Mouse (Mus musculus): Measurements from ENCODE around the gene Pold1. TPM values are rescaled to one million over a fixed set of nuclear protein-coding genes. Genes with fewer than 3 reads are reported as not detected.

Gene Pold1
- polyA plus RNA-seq, 1 experiment from 2014 or later: 9.4 TPM

- H3K4me3 ChIP-seq (ENCODE audit: low read depth, low read length): no peak overlapping the region
- 62% methylated on average over 4 of the region's 4 CpGs for whole genome bisulfite sequencing
- no peak overlapping the region for H3K27ac ChIP-seq (ENCODE audit: low read depth, low read length)
- no peaks in the 10 kb centered on the region for H3K36me3 ChIP-seq (ENCODE audit: control insufficient read depth, insufficient read depth, low read length)
- no peaks in the 10 kb centered on the region for H3K9me3 ChIP-seq (ENCODE audit: control insufficient read depth, low read length)
- H3K9ac ChIP-seq (replicated peaks; ENCODE audit: low read depth, low read length): no peak overlapping the region
- H3K4me1 ChIP-seq (ENCODE audit: control insufficient read depth, insufficient read depth, low read length): no peaks in the 10 kb centered on the region
- ATAC-seq (ENCODE audit: low read depth): no peak
- no peaks in the 10 kb centered on the region for H3K27me3 ChIP-seq (ENCODE audit: control insufficient read depth, insufficient read depth, low read length)
- no peak overlapping the region for H3K4me2 ChIP-seq (ENCODE audit: low read depth, low read length)
These were observed 23.2 kb upstream of the Pold1 start for GRCm38 (mm10) chr7:44571811-44572210.

GRCm38 (mm10) chr7:44570989-44571388 lies 22.3 kb upstream of the Pold1 start:
- Histone ChIP-seq H3K27me3 (ENCODE audit: control insufficient read depth, insufficient read depth, low read length) (no peaks in the 10 kb centered on the region), H3K36me3 (ENCODE audit: control insufficient read depth, insufficient read depth, low read length) (no peaks in the 10 kb centered on the region), H3K9ac (replicated peaks; ENCODE audit: low read depth, low read length) (no peak overlapping the region), H3K4me2 (ENCODE audit: low read depth, low read length) (no peak overlapping the region), H3K9me3 (ENCODE audit: control insufficient read depth, low read length) (no peaks in the 10 kb centered on the region), H3K27ac (ENCODE audit: low read depth, low read length) (no peak overlapping the region), H3K4me1 (ENCODE audit: control insufficient read depth, insufficient read depth, low read length) (no peaks in the 10 kb centered on the region), H3K4me3 (ENCODE audit: low read depth, low read length) (no peak overlapping the region)
- no peak for ATAC-seq (ENCODE audit: low read depth)
- WGBS: 79% methylated on average over 6 of the region's 6 CpGs

GRCm38 (mm10) chr7:44568803-44569202 lies 20.2 kb upstream of the Pold1 start:
- Histone ChIP-seq H3K9me3 (ENCODE audit: control insufficient read depth, low read length) (no peaks in the 10 kb centered on the region), H3K27ac (ENCODE audit: low read depth, low read length) (no peak overlapping the region), H3K4me2 (ENCODE audit: low read depth, low read length) (no peak overlapping the region), H3K27me3 (ENCODE audit: control insufficient read depth, insufficient read depth, low read length) (no peaks in the 10 kb centered on the region), H3K4me3 (ENCODE audit: low read depth, low read length) (no peak overlapping the region), H3K9ac (replicated peaks; ENCODE audit: low read depth, low read length) (no peak overlapping the region), H3K4me1 (ENCODE audit: control insufficient read depth, insufficient read depth, low read length) (no peaks in the 10 kb centered on the region), H3K36me3 (ENCODE audit: control insufficient read depth, insufficient read depth, low read length) (no peaks in the 10 kb centered on the region)
- no peak for ATAC-seq (ENCODE audit: low read depth)
- 81% methylated on average over 9 of the region's 9 CpGs for WGBS

- H3K27me3 ChIP-seq (ENCODE audit: control insufficient read depth, insufficient read depth, low read length): no peaks in the 10 kb centered on the region
- no peak overlapping the region for H3K27ac ChIP-seq (ENCODE audit: low read depth, low read length)
- no peaks in the 10 kb centered on the region for H3K4me1 ChIP-seq (ENCODE audit: control insufficient read depth, insufficient read depth, low read length)
- no peak for ATAC-seq (ENCODE audit: low read depth)
- no peak overlapping the region for H3K9ac ChIP-seq (replicated peaks; ENCODE audit: low read depth, low read length)
- H3K4me2 ChIP-seq (ENCODE audit: low read depth, low read length): no peak overlapping the region
- WGBS: 69% methylated on average over 6 of the region's 6 CpGs
- H3K9me3 ChIP-seq (ENCODE audit: control insufficient read depth, low read length): no peaks in the 10 kb centered on the region
- no peaks in the 10 kb centered on the region for H3K36me3 ChIP-seq (ENCODE audit: control insufficient read depth, insufficient read depth, low read length)
- H3K4me3 ChIP-seq (ENCODE audit: low read depth, low read length): no peak overlapping the region
These were observed 16.8 kb upstream of the Pold1 start for GRCm38 (mm10) chr7:44565414-44565813.

- H3K9ac ChIP-seq (replicated peaks; ENCODE audit: low read depth, low read length): no peak overlapping the region
- WGBS: 84% methylated on average over 10 of the region's 10 CpGs
- H3K36me3 ChIP-seq (ENCODE audit: control insufficient read depth, insufficient read depth, low read length): no peaks in the 10 kb centered on the region
- H3K9me3 ChIP-seq (ENCODE audit: control insufficient read depth, low read length): no peaks in the 10 kb centered on the region
- H3K27ac ChIP-seq (ENCODE audit: low read depth, low read length): no peak overlapping the region
- no peak overlapping the region for H3K4me3 ChIP-seq (ENCODE audit: low read depth, low read length)
- no peaks in the 10 kb centered on the region for H3K27me3 ChIP-seq (ENCODE audit: control insufficient read depth, insufficient read depth, low read length)
- H3K4me2 ChIP-seq (ENCODE audit: low read depth, low read length): no peak overlapping the region
- no peak for ATAC-seq (ENCODE audit: low read depth)
- no peaks in the 10 kb centered on the region for H3K4me1 ChIP-seq (ENCODE audit: control insufficient read depth, insufficient read depth, low read length)
These were observed 15.8 kb upstream of the Pold1 start for GRCm38 (mm10) chr7:44564486-44564885.

GRCm38 (mm10) chr7:44563284-44563683 lies 14.6 kb upstream of the Pold1 start:
- Histone ChIP-seq H3K27ac (ENCODE audit: low read depth, low read length) (no peak overlapping the region), H3K9me3 (ENCODE audit: control insufficient read depth, low read length) (no peaks in the 10 kb centered on the region)
- 48% methylated on average over 8 of the region's 8 CpGs for WGBS

GRCm38 (mm10) chr7:44560435-44561400 lies 12.1 kb upstream of the Pold1 start:
- Histone ChIP-seq H3K9me3 (ENCODE audit: control insufficient read depth, low read length) (no peaks in the 10 kb centered on the region), H3K27me3 (ENCODE audit: control insufficient read depth, insufficient read depth, low read length) (no peaks in the 10 kb centered on the region), H3K4me1 (ENCODE audit: control insufficient read depth, insufficient read depth, low read length) (no peaks in the 10 kb centered on the region), H3K27ac (ENCODE audit: low read depth, low read length) (no peak overlapping the region), H3K9ac (replicated peaks; ENCODE audit: low read depth, low read length) (0 out of 2 replicates have a peak overlapping the region, but pooled peaks have one; percentile 21), H3K36me3 (ENCODE audit: control insufficient read depth, insufficient read depth, low read length) (no peaks in the 10 kb centered on the region), H3K4me2 (ENCODE audit: low read depth, low read length) (no peak overlapping the region), H3K4me3 (ENCODE audit: low read depth, low read length) (no peak overlapping the region)
- peak; percentile 85 for ATAC-seq (ENCODE audit: low read depth)
- WGBS: 52% methylated on average over 18 of the region's 18 CpGs

More at GRCm38 (mm10) chr7:44563284-44563683, 14.6 kb upstream of the Pold1 start:
- no peak overlapping the region for H3K4me3 ChIP-seq (ENCODE audit: low read depth, low read length)
- no peak for ATAC-seq (ENCODE audit: low read depth)
- no peaks in the 10 kb centered on the region for H3K36me3 ChIP-seq (ENCODE audit: control insufficient read depth, insufficient read depth, low read length)
- H3K9ac ChIP-seq (replicated peaks; ENCODE audit: low read depth, low read length): no peak overlapping the region
- H3K4me2 ChIP-seq (ENCODE audit: low read depth, low read length): no peak overlapping the region
- no peaks in the 10 kb centered on the region for H3K27me3 ChIP-seq (ENCODE audit: control insufficient read depth, insufficient read depth, low read length)
- no peaks in the 10 kb centered on the region for H3K4me1 ChIP-seq (ENCODE audit: control insufficient read depth, insufficient read depth, low read length)

- WGBS: 67% methylated on average over 2 of the region's 2 CpGs
- Histone ChIP-seq H3K36me3 (ENCODE audit: control insufficient read depth, insufficient read depth, low read length) (no peaks in the 10 kb centered on the region), H3K9ac (replicated peaks; ENCODE audit: low read depth, low read length) (no peak overlapping the region), H3K4me3 (ENCODE audit: low read depth, low read length) (no peak overlapping the region), H3K27me3 (ENCODE audit: control insufficient read depth, insufficient read depth, low read length) (no peaks in the 10 kb centered on the region), H3K4me2 (ENCODE audit: low read depth, low read length) (no peak overlapping the region), H3K9me3 (ENCODE audit: control insufficient read depth, low read length) (no peaks in the 10 kb centered on the region), H3K27ac (ENCODE audit: low read depth, low read length) (no peak overlapping the region), H3K4me1 (ENCODE audit: control insufficient read depth, insufficient read depth, low read length) (peaks cover 7% of the 10 kb centered on the region)
- ATAC-seq (ENCODE audit: low read depth): no peak
These were observed 9.0 kb upstream of the Pold1 start for GRCm38 (mm10) chr7:44557629-44558028.

GRCm38 (mm10) chr7:44553826-44554225 lies 5.2 kb upstream of the Pold1 start, which contains the start of gene Nr1h2:
Nr1h2 (minus strand) TSS chr7:44553951.
- under 1% methylated on average over 22 of the region's 22 CpGs for WGBS
- H3K4me2 ChIP-seq (ENCODE audit: low read depth, low read length): peak within 1 kb of the TSS; percentile 67
- H3K27me3 ChIP-seq (ENCODE audit: control insufficient read depth, insufficient read depth, low read length): no peaks in the 10 kb centered on the region
- peak within 1 kb of the TSS; percentile 87 for H3K27ac ChIP-seq (ENCODE audit: low read depth, low read length)
- 0 out of 2 replicates have a peak within 1 kb of the TSS, but pooled peaks have one; percentile 32 for H3K9ac ChIP-seq (replicated peaks; ENCODE audit: low read depth, low read length)
- no peaks in the 10 kb centered on the region for H3K9me3 ChIP-seq (ENCODE audit: control insufficient read depth, low read length)
- peaks cover 10% of the 10 kb centered on the region for H3K4me1 ChIP-seq (ENCODE audit: control insufficient read depth, insufficient read depth, low read length)
- peak; percentile 82 for ATAC-seq (ENCODE audit: low read depth)
- peak within 1 kb of the TSS; percentile 85 for H3K4me3 ChIP-seq (ENCODE audit: low read depth, low read length)
- peaks cover 11% of the 10 kb centered on the region; the same call in 1 of the 2 replicates for H3K36me3 ChIP-seq (ENCODE audit: control insufficient read depth, insufficient read depth, low read length)

Data from neural tube, embryonic 14.5 days (tissue).